Mouse (Mus musculus): ENCODE results near the gene Olfr1462. TPM values are rescaled to one million over a fixed set of nuclear protein-coding genes. Genes with fewer than 3 reads are reported as not detected.

Gene Olfr1462
- not detected in 2 replicates for polyA plus RNA-seq (2012; rRNA removed)

DNA sequence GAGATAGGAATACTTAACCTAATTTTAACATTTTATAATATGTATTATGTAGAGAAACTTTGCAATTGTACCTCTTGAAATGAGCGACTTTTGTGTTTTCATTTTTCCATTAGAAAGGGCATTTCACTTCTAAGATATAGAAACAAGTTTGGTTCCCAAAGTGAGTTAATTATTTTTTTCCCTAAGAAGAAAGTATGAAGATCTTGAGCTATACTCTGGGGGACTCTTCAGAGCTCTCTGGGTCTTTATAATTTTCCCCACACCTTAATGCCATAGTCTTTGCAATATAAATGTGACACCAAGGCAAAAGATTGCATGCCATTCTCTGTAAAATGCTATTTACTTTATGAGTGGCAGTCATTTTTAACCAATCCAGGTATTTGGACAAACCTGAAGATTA, at the start of gene Olfr1462:
TSS of gene Olfr1462 (plus strand) at position 301 of the 400 bp plus-strand sequence.

DNA sequence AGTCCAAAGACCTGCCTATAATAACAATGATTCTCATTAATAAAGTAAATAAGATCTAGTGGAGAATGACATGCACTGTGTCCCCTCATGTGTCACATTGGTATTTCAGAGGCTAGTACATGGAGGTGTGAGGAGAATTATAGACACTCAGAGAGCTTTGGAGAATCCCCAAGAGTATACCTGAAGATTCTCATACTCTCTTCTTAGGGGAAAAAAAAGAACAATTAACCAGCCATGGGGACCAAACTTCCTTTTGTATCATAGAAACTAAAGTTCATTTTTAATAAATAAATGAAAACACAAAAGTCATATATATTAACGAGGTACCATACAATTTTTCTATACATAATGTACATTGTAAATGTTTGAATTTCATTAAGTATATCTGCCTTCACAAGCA, 36.1 kb upstream of the Olfr1462 start, which contains the start of gene Olfr1459:
TSS of gene Olfr1459 (minus strand) at position 101 of the 400 bp plus-strand sequence.

DNA sequence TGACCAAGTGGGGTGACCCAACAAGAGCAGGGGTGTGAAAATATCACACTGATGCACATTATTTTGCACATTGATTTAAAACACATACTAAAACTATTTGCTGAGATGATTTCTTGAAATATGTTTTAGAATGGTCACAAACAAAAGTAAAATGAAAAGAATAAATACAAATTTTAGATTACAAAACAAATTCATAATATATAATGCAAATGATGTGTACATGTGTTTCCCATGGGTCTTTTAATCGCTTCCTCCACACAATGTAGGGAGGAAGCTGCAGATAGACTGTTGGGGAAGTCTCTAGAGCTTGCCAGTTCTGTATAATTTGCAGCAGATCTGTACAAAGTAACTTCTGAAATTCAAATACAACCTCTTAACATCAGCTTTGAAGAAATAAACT, 22.8 kb upstream of the Olfr1462 start, which contains the start of gene Olfr1461:
TSS of gene Olfr1461 (plus strand) at position 301 of the 400 bp plus-strand sequence.

DNA sequence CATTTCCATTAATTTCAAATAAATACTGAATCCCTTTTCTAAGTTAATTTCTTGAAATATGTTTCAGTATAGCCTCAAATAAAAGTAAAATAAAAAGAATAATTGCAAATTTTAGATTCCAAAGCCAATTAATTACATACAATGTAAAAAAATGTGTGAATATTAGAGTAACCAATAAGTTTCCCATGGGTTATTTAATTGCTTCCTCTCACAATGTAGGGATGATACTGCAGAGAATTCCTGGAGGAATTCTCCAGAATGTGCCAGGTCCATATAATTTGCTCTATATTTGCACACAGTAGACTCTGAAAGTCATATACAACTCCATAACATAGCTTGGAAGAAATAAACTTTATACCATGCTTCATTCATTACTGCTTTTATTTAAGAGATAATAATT, 45.5 kb downstream of the Olfr1462 start, which contains the start of gene Olfr1463:
TSS of gene Olfr1463 (plus strand) at position 301 of the 400 bp plus-strand sequence.

Other genes with a start within 250 kb of the Olfr1462 start
- gene Olfr1450, start 235.5 kb upstream of the Olfr1462 start, polyA plus RNA-seq (2012; rRNA removed), result not detected in 2 replicates
- gene Olfr1451, start 190.7 kb upstream of the Olfr1462 start, polyA plus RNA-seq (2012; rRNA removed), result not detected in 2 replicates
- gene Olfr1453, start 157.4 kb upstream of the Olfr1462 start, polyA plus RNA-seq (2012; rRNA removed), result not detected in 2 replicates
- gene Olfr1454, start 125.1 kb upstream of the Olfr1462 start, polyA plus RNA-seq (2012; rRNA removed), result not detected in 2 replicates
- not detected in 2 replicates for gene Olfr1457, start 87.8 kb upstream of the Olfr1462 start, polyA plus RNA-seq (2012; rRNA removed)
- not detected in 2 replicates for gene Olfr1458, start 79.0 kb upstream of the Olfr1462 start, polyA plus RNA-seq (2012; rRNA removed)
- gene Olfr1459, start 36.2 kb upstream of the Olfr1462 start, polyA plus RNA-seq (2012; rRNA removed), result 0.01 TPM in 1 of 2 replicates, not detected in the other
- not detected in 2 replicates for gene Olfr1461, start 22.7 kb upstream of the Olfr1462 start, polyA plus RNA-seq (2012; rRNA removed)
- not detected in 2 replicates for gene Olfr1463, start 45.6 kb downstream of the Olfr1462 start, polyA plus RNA-seq (2012; rRNA removed)
- not detected in 2 replicates for gene Olfr1465, start 129.8 kb downstream of the Olfr1462 start, polyA plus RNA-seq (2012; rRNA removed)
- not detected in 2 replicates for gene Olfr1466, start 153.1 kb downstream of the Olfr1462 start, polyA plus RNA-seq (2012; rRNA removed)
- gene Olfr1467, start 176.5 kb downstream of the Olfr1462 start, polyA plus RNA-seq (2012; rRNA removed), result not detected in 2 replicates
- not detected in 2 replicates for gene Olfr1469, start 222.1 kb downstream of the Olfr1462 start, polyA plus RNA-seq (2012; rRNA removed)